Mouse (Mus musculus): ENCODE measurements around the gene Lypd6b. TPM values are rescaled to one million over a fixed set of nuclear protein-coding genes. Genes with fewer than 3 reads are reported as not detected.

The Lypd6b gene
- polyA plus RNA-seq, 1 experiment from 2014 or later = 2.6 TPM

- WGBS = 26% methylated on average over 4 of the region's 4 CpGs
- no peak overlapping the region for H3K9ac ChIP-seq (ENCODE audit: low read depth, low read length)
- ATAC-seq = 0 out of 2 replicates have a peak, but pooled peaks have one; percentile 7
- no peaks in the 10 kb centered on the region for H3K27me3 ChIP-seq (replicated peaks; ENCODE audit: control insufficient read depth, insufficient read depth, low read length)
- no peak overlapping the region for H3K4me3 ChIP-seq (ENCODE audit: low read length)
- no peak overlapping the region for H3K27ac ChIP-seq (ENCODE audit: low read length)
- no peaks in the 10 kb centered on the region for H3K9me3 ChIP-seq (ENCODE audit: control insufficient read depth, low read length)
- no peak overlapping the region for H3K4me2 ChIP-seq (ENCODE audit: low read depth, low read length)
- no peaks in the 10 kb centered on the region for H3K36me3 ChIP-seq (ENCODE audit: control insufficient read depth, insufficient read depth, low read length)
- H3K4me1 ChIP-seq (ENCODE audit: control insufficient read depth, insufficient read depth, low read length) = 0 out of 2 replicates have a peak, but pooled peaks cover 4% of the 10 kb centered on the region
These were observed 40.3 kb downstream of the Lypd6b start for GRCm38 (mm10) chr2:49827756-49828155.

GRCm38 (mm10) chr2:49830369-49830768 lies 42.9 kb downstream of the Lypd6b start:
- 94% methylated on average over 3 of the region's 3 CpGs for WGBS
- no peaks in the 10 kb centered on the region for H3K9me3 ChIP-seq (ENCODE audit: control insufficient read depth, low read length)
- H3K36me3 ChIP-seq (ENCODE audit: control insufficient read depth, insufficient read depth, low read length) = no peaks in the 10 kb centered on the region
- no peaks in the 10 kb centered on the region for H3K27me3 ChIP-seq (replicated peaks; ENCODE audit: control insufficient read depth, insufficient read depth, low read length)
- H3K4me2 ChIP-seq (ENCODE audit: low read depth, low read length) = no peak overlapping the region
- no peak overlapping the region for H3K4me3 ChIP-seq (ENCODE audit: low read length)
- H3K27ac ChIP-seq (ENCODE audit: low read length) = no peak overlapping the region
- no peak overlapping the region for H3K9ac ChIP-seq (ENCODE audit: low read depth, low read length)
- ATAC-seq = no peak
- 0 out of 2 replicates have a peak, but pooled peaks cover 4% of the 10 kb centered on the region for H3K4me1 ChIP-seq (ENCODE audit: control insufficient read depth, insufficient read depth, low read length)

DNA sequence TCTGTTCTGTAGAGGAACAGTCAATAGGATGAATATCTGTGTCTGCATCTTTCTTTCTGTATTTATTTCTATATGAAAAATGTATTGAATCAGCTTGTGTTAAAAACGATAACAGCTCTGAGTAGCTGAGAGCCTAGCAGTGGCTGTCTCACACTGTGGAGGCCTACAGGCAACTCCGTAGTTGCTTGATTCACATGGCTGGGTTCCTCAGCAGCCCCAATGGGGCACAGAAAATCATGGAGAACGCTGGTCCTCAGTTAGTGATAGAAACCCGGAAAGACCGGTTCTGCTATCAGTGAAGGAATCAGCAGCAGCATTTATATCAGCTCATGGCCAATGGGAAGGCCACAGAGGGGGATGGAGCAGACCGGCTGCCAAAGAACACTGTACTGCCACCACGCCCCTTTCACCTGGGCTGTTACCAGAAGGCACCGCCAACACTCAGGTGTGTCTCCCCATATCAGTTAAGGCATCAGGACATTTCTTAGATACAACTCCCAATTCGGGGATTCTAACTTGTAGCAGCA lies 44.9 kb downstream of the Lypd6b start:
- peak; percentile 97 for ATAC-seq
- Histone ChIP-seq H3K36me3 (ENCODE audit: control insufficient read depth, insufficient read depth, low read length) (no peaks in the 10 kb centered on the region), H3K9ac (ENCODE audit: low read depth, low read length) (no peak overlapping the region), H3K4me3 (ENCODE audit: low read length) (no peak overlapping the region), H3K4me2 (ENCODE audit: low read depth, low read length) (0 out of 2 replicates have a peak overlapping the region, but pooled peaks have one; percentile 16), H3K4me1 (ENCODE audit: control insufficient read depth, insufficient read depth, low read length) (0 out of 2 replicates have a peak, but pooled peaks cover 4% of the 10 kb centered on the region), H3K27ac (ENCODE audit: low read length) (no peak overlapping the region), H3K9me3 (ENCODE audit: control insufficient read depth, low read length) (no peaks in the 10 kb centered on the region), H3K27me3 (replicated peaks; ENCODE audit: control insufficient read depth, insufficient read depth, low read length) (no peaks in the 10 kb centered on the region)
- 57% methylated on average over 9 of the region's 9 CpGs for WGBS

DNA sequence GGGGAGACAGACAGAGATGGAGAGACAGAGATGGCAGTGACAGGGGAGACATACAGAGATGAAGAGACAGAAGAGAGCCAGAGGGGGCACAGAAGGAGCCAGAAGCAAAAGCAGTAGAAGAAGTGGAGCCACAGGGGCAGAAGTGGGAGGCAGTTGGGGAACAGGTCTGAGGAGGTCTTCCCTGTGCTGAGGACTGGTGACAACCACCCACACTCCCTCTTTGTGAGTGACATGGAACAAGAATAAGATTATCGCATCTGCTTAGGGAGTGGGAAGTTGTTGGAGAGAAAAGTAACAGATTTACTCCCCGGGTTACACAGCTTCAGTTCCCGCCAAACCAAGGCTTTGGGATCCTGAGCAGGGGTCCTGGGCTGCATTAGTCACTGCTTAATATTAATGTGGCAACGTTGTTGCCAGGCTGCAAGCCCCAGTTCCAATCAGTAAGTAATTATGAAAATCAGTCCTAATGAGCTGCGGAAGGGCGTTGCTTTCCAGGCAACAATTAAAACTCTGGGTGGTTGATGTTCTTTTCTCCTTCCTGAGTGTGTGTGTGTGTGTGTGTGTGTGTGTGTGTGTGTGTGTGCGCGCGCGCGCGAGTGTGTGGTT lies 50.1 kb downstream of the Lypd6b start:
- 57% methylated on average over 12 of the region's 12 CpGs for WGBS
- Histone ChIP-seq H3K9me3 (ENCODE audit: control insufficient read depth, low read length) (no peaks in the 10 kb centered on the region), H3K4me2 (ENCODE audit: low read depth, low read length) (no peak overlapping the region), H3K4me3 (ENCODE audit: low read length) (no peak overlapping the region), H3K27me3 (replicated peaks; ENCODE audit: control insufficient read depth, insufficient read depth, low read length) (no peaks in the 10 kb centered on the region), H3K4me1 (ENCODE audit: control insufficient read depth, insufficient read depth, low read length) (0 out of 2 replicates have a peak, but pooled peaks cover 3% of the 10 kb centered on the region), H3K9ac (ENCODE audit: low read depth, low read length) (no peak overlapping the region), H3K27ac (ENCODE audit: low read length) (no peak overlapping the region), H3K36me3 (ENCODE audit: control insufficient read depth, insufficient read depth, low read length) (no peaks in the 10 kb centered on the region)
- no peak for ATAC-seq

- Histone ChIP-seq H3K36me3 (ENCODE audit: control insufficient read depth, insufficient read depth, low read length) (no peaks in the 10 kb centered on the region), H3K9me3 (ENCODE audit: control insufficient read depth, low read length) (no peaks in the 10 kb centered on the region), H3K4me2 (ENCODE audit: low read depth, low read length) (no peak overlapping the region), H3K9ac (ENCODE audit: low read depth, low read length) (no peak overlapping the region), H3K4me1 (ENCODE audit: control insufficient read depth, insufficient read depth, low read length) (0 out of 2 replicates have a peak, but pooled peaks cover 3% of the 10 kb centered on the region), H3K27ac (ENCODE audit: low read length) (no peak overlapping the region), H3K27me3 (replicated peaks; ENCODE audit: control insufficient read depth, insufficient read depth, low read length) (no peaks in the 10 kb centered on the region), H3K4me3 (ENCODE audit: low read length) (no peak overlapping the region)
- no peak for ATAC-seq
- 57% methylated on average over 7 of the region's 7 CpGs for WGBS
These were observed 51.1 kb downstream of the Lypd6b start for GRCm38 (mm10) chr2:49838611-49839010.

- Histone ChIP-seq H3K9ac (ENCODE audit: low read depth, low read length) (no peak overlapping the region), H3K36me3 (ENCODE audit: control insufficient read depth, insufficient read depth, low read length) (no peaks in the 10 kb centered on the region), H3K27ac (ENCODE audit: low read length) (no peak overlapping the region), H3K4me2 (ENCODE audit: low read depth, low read length) (no peak overlapping the region), H3K4me1 (ENCODE audit: control insufficient read depth, insufficient read depth, low read length) (0 out of 2 replicates have a peak, but pooled peaks cover 3% of the 10 kb centered on the region), H3K9me3 (ENCODE audit: control insufficient read depth, low read length) (no peaks in the 10 kb centered on the region), H3K4me3 (ENCODE audit: low read length) (no peak overlapping the region), H3K27me3 (replicated peaks; ENCODE audit: control insufficient read depth, insufficient read depth, low read length) (no peaks in the 10 kb centered on the region)
- WGBS = 32% methylated on average over 6 of the region's 6 CpGs
- ATAC-seq = peak; percentile 42
These were observed 53.1 kb downstream of the Lypd6b start for GRCm38 (mm10) chr2:49840573-49840972.

- Histone ChIP-seq H3K9ac (ENCODE audit: low read depth, low read length) (no peak overlapping the region), H3K4me3 (ENCODE audit: low read length) (no peak overlapping the region), H3K27me3 (replicated peaks; ENCODE audit: control insufficient read depth, insufficient read depth, low read length) (no peaks in the 10 kb centered on the region), H3K9me3 (ENCODE audit: control insufficient read depth, low read length) (no peaks in the 10 kb centered on the region), H3K4me2 (ENCODE audit: low read depth, low read length) (no peak overlapping the region), H3K4me1 (ENCODE audit: control insufficient read depth, insufficient read depth, low read length) (0 out of 2 replicates have a peak, but pooled peaks cover 3% of the 10 kb centered on the region), H3K27ac (ENCODE audit: low read length) (no peak overlapping the region), H3K36me3 (ENCODE audit: control insufficient read depth, insufficient read depth, low read length) (no peaks in the 10 kb centered on the region)
- 91% methylated on average over 5 of the region's 5 CpGs for WGBS
- no peak for ATAC-seq
These were observed 53.6 kb downstream of the Lypd6b start for GRCm38 (mm10) chr2:49841089-49841488.

DNA sequence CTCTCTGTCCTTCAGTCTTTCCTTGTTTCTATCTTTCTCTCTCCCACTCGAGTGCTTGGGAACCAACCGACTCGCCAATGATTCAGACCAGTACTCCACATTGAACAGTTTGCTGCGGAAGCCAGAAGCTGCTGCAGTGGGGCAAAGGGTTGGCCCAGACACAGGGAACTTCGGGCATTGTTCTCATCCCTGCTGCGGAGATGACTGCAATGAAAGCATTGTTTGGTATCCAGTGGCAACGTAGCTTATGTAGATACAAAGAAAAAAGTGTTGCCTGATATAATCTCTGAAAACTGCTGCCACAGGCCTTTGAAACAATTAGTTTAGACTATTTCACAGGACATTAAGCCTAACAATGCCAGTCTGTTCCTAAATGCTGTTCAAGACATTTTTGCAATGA lies 57.6 kb downstream of the Lypd6b start:
- H3K4me1 ChIP-seq (ENCODE audit: control insufficient read depth, insufficient read depth, low read length) = 0 out of 2 replicates have a peak, but pooled peaks cover 5% of the 10 kb centered on the region
- no peaks in the 10 kb centered on the region for H3K27me3 ChIP-seq (replicated peaks; ENCODE audit: control insufficient read depth, insufficient read depth, low read length)
- H3K9ac ChIP-seq (ENCODE audit: low read depth, low read length) = no peak overlapping the region
- no peak overlapping the region for H3K4me3 ChIP-seq (ENCODE audit: low read length)
- ATAC-seq = no peak
- no peak overlapping the region for H3K27ac ChIP-seq (ENCODE audit: low read length)
- no peak overlapping the region for H3K4me2 ChIP-seq (ENCODE audit: low read depth, low read length)
- WGBS = 61% methylated on average over 7 of the region's 7 CpGs
- H3K9me3 ChIP-seq (ENCODE audit: control insufficient read depth, low read length) = no peaks in the 10 kb centered on the region
- no peaks in the 10 kb centered on the region for H3K36me3 ChIP-seq (ENCODE audit: control insufficient read depth, insufficient read depth, low read length)

DNA sequence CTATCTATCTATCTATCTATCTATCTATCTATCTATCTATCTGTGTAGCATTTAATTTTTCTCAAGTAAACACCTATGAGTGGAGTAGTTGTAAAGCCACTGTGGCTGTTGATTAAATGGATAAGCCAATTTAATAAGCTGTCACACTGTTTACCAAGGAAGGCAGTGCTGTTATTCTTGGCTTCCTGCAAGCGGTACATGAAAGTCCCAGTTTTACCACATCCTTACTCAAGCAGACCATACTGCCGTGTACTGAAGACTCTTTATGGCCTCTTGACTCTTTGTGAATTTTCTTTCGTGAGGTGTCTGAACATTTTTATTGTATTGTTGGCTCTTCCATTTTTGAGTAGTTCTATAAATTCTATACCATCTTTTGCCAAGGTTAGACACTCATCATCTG lies 58.6 kb downstream of the Lypd6b start:
- H3K4me2 ChIP-seq (ENCODE audit: low read depth, low read length) = no peak overlapping the region
- H3K36me3 ChIP-seq (ENCODE audit: control insufficient read depth, insufficient read depth, low read length) = no peaks in the 10 kb centered on the region
- no peak overlapping the region for H3K27ac ChIP-seq (ENCODE audit: low read length)
- H3K9ac ChIP-seq (ENCODE audit: low read depth, low read length) = no peak overlapping the region
- H3K9me3 ChIP-seq (ENCODE audit: control insufficient read depth, low read length) = no peaks in the 10 kb centered on the region
- no peak overlapping the region for H3K4me3 ChIP-seq (ENCODE audit: low read length)
- no peak for ATAC-seq
- H3K4me1 ChIP-seq (ENCODE audit: control insufficient read depth, insufficient read depth, low read length) = 0 out of 2 replicates have a peak, but pooled peaks cover 2% of the 10 kb centered on the region
- H3K27me3 ChIP-seq (replicated peaks; ENCODE audit: control insufficient read depth, insufficient read depth, low read length) = no peaks in the 10 kb centered on the region
- WGBS = 62% methylated on average over 3 of the region's 3 CpGs

Data from intestine, embryonic 16.5 days (tissue).